Mouse (Mus musculus) MEL (cell line): ENCODE measurements around the gene Nav1. TPM values are rescaled to one million over a fixed set of nuclear protein-coding genes. Genes with fewer than 3 reads are reported as not detected.

Source experiments
- DNase-seq: peaks from one replicate; pipeline ENCODE4 v3.0.0; 2011; ENCODE audit warnings: low read depth, low spot score
- H3K27ac ChIP-seq: 2 replicates; pipeline ENCODE4 v1.5.1; 2012; ENCODE audit warnings: low read depth, mild to moderate bottlenecking, control low read depth, low read length, moderate library complexity; ENCODE audit not compliant: control insufficient read depth
- H3K27me3 ChIP-seq, 2 experiments: fragments of 150-350 bp in 1 of 2; sonication (generic) in 1 of 2; 2 replicates each; pipeline ENCODE4 v1.6.1; 2012; ENCODE audit warnings: low read length in 2 of 2, mild to moderate bottlenecking in 2 of 2, improper control_type of control experiment in 1 of 2, moderate library complexity in 1 of 2; ENCODE audit not compliant: insufficient read depth in 2 of 2, control insufficient read depth in 1 of 2
- H3K36me3 ChIP-seq, 2 experiments: 2 replicates each; pipeline ENCODE4 v1.6.1; 2012 to 2014; ENCODE audit warnings: low read length in 2 of 2, improper control_type of control experiment in 1 of 2, inconsistent platforms in 1 of 2, mild to moderate bottlenecking in 1 of 2; ENCODE audit not compliant: insufficient read depth in 2 of 2, control insufficient read depth in 1 of 2
- H3K4me1 ChIP-seq, 2 experiments: fragments of 150-350 bp in 1 of 2; sonication (generic) in 1 of 2; 2 replicates each; pipeline ENCODE4 v1.6.1; 2012; ENCODE audit warnings: low read length in 2 of 2, improper control_type of control experiment in 1 of 2, mild to moderate bottlenecking in 1 of 2; ENCODE audit not compliant: insufficient read depth in 2 of 2, control insufficient read depth in 1 of 2
- H3K4me3 ChIP-seq, 2 experiments: fragments of 150-350 bp in 1 of 2; sonication (generic) in 1 of 2; 2 replicates each; pipeline ENCODE4 v1.5.1; 2012; ENCODE audit warnings: low read depth in 2 of 2, low read length in 2 of 2, mild to moderate bottlenecking in 2 of 2, moderate library complexity in 2 of 2, control low read depth in 1 of 2, improper control_type of control experiment in 1 of 2; ENCODE audit not compliant: control insufficient read depth in 1 of 2, insufficient read depth in 1 of 2
- H3K79me2 ChIP-seq: 2 replicates; pipeline ENCODE4 v1.6.1; 2012; ENCODE audit warnings: mild to moderate bottlenecking, low read length, moderate library complexity; ENCODE audit not compliant: control insufficient read depth, poor library complexity, insufficient read depth
- H3K9ac ChIP-seq: 2 replicates; pipeline ENCODE4 v1.6.1; 2012; ENCODE audit warnings: low read depth, mild to moderate bottlenecking, control low read depth, low read length, moderate library complexity; ENCODE audit not compliant: control insufficient read depth, poor library complexity, severe bottlenecking
- H3K9me3 ChIP-seq: fragments of 150-350 bp; sonication (generic); replicated peaks from 2 replicates; pipeline ENCODE4 v1.6.1; 2012; ENCODE audit warnings: mild to moderate bottlenecking, low read length, improper control_type of control experiment, moderate library complexity; ENCODE audit not compliant: insufficient read depth
- CTCF ChIP-seq, 3 experiments: IDR thresholded peaks in 2 of 3; conservative IDR thresholded peaks in 1 of 3; 2 replicates each; pipeline ENCODE4 v1.5.1; 2011 to 2012; ENCODE audit warnings: low read length in 3 of 3, low read depth in 2 of 3, mild to moderate bottlenecking in 2 of 3, improper control_type of control experiment in 1 of 3, inconsistent platforms in 1 of 3, mixed read lengths in 1 of 3, moderate library complexity in 1 of 3; ENCODE audit not compliant: control insufficient read depth in 1 of 3, insufficient read depth in 1 of 3, poor library complexity in 1 of 3, severe bottlenecking in 1 of 3
- GABPA ChIP-seq: IDR thresholded peaks from 2 replicates; pipeline ENCODE4 v1.6.1; 2012; ENCODE audit warnings: low read depth, mild to moderate bottlenecking, inconsistent platforms, low read length, improper control_type of control experiment, moderate library complexity
- HCFC1 ChIP-seq: IDR thresholded peaks from 2 replicates; pipeline ENCODE4 v1.6.1; 2012; ENCODE audit warnings: low read depth, mild to moderate bottlenecking, inconsistent platforms, low read length, improper control_type of control experiment, moderate library complexity
- MAFK ChIP-seq: IDR thresholded peaks from 2 replicates; pipeline ENCODE4 v1.6.1; 2011; ENCODE audit warnings: low read depth, mild to moderate bottlenecking, low read length, improper control_type of control experiment, borderline replicate concordance
- MAX ChIP-seq: IDR thresholded peaks from 2 replicates; pipeline ENCODE4 v1.6.1; 2011; ENCODE audit warnings: low read length, improper control_type of control experiment
- MAZ ChIP-seq: IDR thresholded peaks from 2 replicates; pipeline ENCODE4 v1.6.1; 2012; ENCODE audit warnings: low read depth, mild to moderate bottlenecking, inconsistent platforms, low read length, improper control_type of control experiment
- MEF2A ChIP-seq: IDR thresholded peaks from 2 replicates; pipeline ENCODE4 v1.6.1; 2014; ENCODE audit warnings: low read depth, mild to moderate bottlenecking, inconsistent platforms, low read length, improper control_type of control experiment; ENCODE audit not compliant: poor library complexity, insufficient replicate concordance, severe bottlenecking; ENCODE audit errors: extremely low read depth
- MXI1 ChIP-seq: IDR thresholded peaks from 2 replicates; pipeline ENCODE4 v1.6.1; 2011; ENCODE audit warnings: mild to moderate bottlenecking, low read depth, low read length, improper control_type of control experiment
- MYC ChIP-seq: IDR thresholded peaks from 2 replicates; pipeline ENCODE4 v1.6.1; 2011; ENCODE audit warnings: low read depth, mild to moderate bottlenecking, low read length, improper control_type of control experiment, moderate library complexity
- NELFE ChIP-seq: IDR thresholded peaks from 2 replicates; pipeline ENCODE4 v1.6.1; 2011; ENCODE audit warnings: low read depth, low read length, improper control_type of control experiment
- NRF1 ChIP-seq: IDR thresholded peaks from 2 replicates; pipeline ENCODE4 v1.6.1; 2014; ENCODE audit warnings: low read depth, mild to moderate bottlenecking, inconsistent platforms, low read length, improper control_type of control experiment, moderate library complexity; ENCODE audit not compliant: poor library complexity, insufficient read depth, severe bottlenecking
- RAD21 ChIP-seq: IDR thresholded peaks from 2 replicates; pipeline ENCODE4 v1.6.1; 2011; ENCODE audit warnings: mild to moderate bottlenecking, low read depth, low read length, improper control_type of control experiment
- TCF12 ChIP-seq: IDR thresholded peaks from 2 replicates; pipeline ENCODE4 v1.6.1; 2014; ENCODE audit warnings: low read depth, mild to moderate bottlenecking, inconsistent platforms, low read length, improper control_type of control experiment, moderate library complexity
- UBTF ChIP-seq: IDR thresholded peaks from 2 replicates; pipeline ENCODE4 v1.6.1; 2012; ENCODE audit warnings: low read depth, mild to moderate bottlenecking, inconsistent platforms, low read length, improper control_type of control experiment, moderate library complexity, borderline replicate concordance; ENCODE audit not compliant: insufficient read depth
- USF1 ChIP-seq: IDR thresholded peaks from 2 replicates; pipeline ENCODE4 v1.6.1; 2014; ENCODE audit warnings: low read depth, mild to moderate bottlenecking, inconsistent platforms, low read length, improper control_type of control experiment, moderate library complexity
- USF2 ChIP-seq, 2 experiments: IDR thresholded peaks; 2 replicates each; pipeline ENCODE4 v1.6.1; 2011 to 2012; ENCODE audit warnings: improper control_type of control experiment in 2 of 2, low read length in 2 of 2, borderline replicate concordance in 1 of 2, inconsistent platforms in 1 of 2, low read depth in 1 of 2, mild to moderate bottlenecking in 1 of 2; ENCODE audit not compliant: insufficient read depth in 1 of 2
- ZC3H11A ChIP-seq: IDR thresholded peaks from 2 replicates; pipeline ENCODE4 v1.6.1; 2012; ENCODE audit warnings: low read depth, mild to moderate bottlenecking, inconsistent platforms, low read length, improper control_type of control experiment
- ZMIZ1 ChIP-seq: IDR thresholded peaks from 2 replicates; pipeline ENCODE4 v1.6.1; 2012; ENCODE audit warnings: low read depth, mild to moderate bottlenecking, inconsistent platforms, low read length, improper control_type of control experiment, moderate library complexity
- ZNF384 ChIP-seq: IDR thresholded peaks from 2 replicates; pipeline ENCODE4 v1.6.1; 2012; ENCODE audit warnings: low read depth, mild to moderate bottlenecking, inconsistent platforms, low read length, improper control_type of control experiment
- polyA plus RNA-seq, 2 experiments: library from polyadenylated mRNA; stranded (reverse) in 1 of 2; unstranded in 1 of 2; fragments of >175 nt in 1 of 2; fragments of >200 nt in 1 of 2; gene quantifications; 2 replicates each; pipeline versions ENCODE4 v1.2.1 to v1.2.4; 2012; ENCODE audit warnings: low replicate concordance in 2 of 2, low read depth in 1 of 2; ENCODE audit not compliant: insufficient read length in 2 of 2, insufficient read depth in 1 of 2, missing spikeins in 1 of 2
- total RNA-seq: library from RNA; depleted of rRNA; stranded (reverse); fragments of 300-350 nt; gene quantifications from 2 replicates; pipeline ENCODE4 v1.2.3, GENCODE M21; 2012

The Nav1 gene
- total and polyA plus RNA-seq, 3 experiments, result 0.89 to 9.6 TPM; not detected in 1

GRCm38 (mm10) chr1:135584587-135585541, 22.2 kb downstream of the Nav1 start:
- H3K4me3 ChIP-seq, result no peak overlapping the region
- H3K27ac ChIP-seq, result no peak overlapping the region
- no peaks in the 10 kb centered on the region for H3K9me3 ChIP-seq
- H3K36me3 ChIP-seq, result no peaks in the 10 kb centered on the region
- H3K27me3 ChIP-seq, result no peaks in the 10 kb centered on the region
- no peak overlapping the region for H3K9ac ChIP-seq
- DNase-seq, result no peak
- H3K79me2 ChIP-seq, result no peaks in the 10 kb centered on the region
- H3K4me1 ChIP-seq, result peaks cover 0 to 2% of the 10 kb centered on the region in 2 experiments; a peak in 2 of 4 replicates
- TF ChIP-seq UBTF (no peak), CTCF (IDR thresholded peaks at IDR 0.05 in 2 of 3, conservative IDR thresholded peaks at IDR 0.05 in 1 of 3; ENCODE audit: control insufficient read depth in 1 of 3, insufficient read depth in 1 of 3, low read depth in 2 of 3, low read length in 3 of 3, poor library complexity in 1 of 3, severe bottlenecking in 1 of 3) (no peak), ZMIZ1 (no peak), TCF12 (no peak), MEF2A (no peak), GABPA (no peak), ZC3H11A (no peak), MAZ (no peak), USF2 (IDR thresholded peaks at IDR 0.05; ENCODE audit: borderline replicate concordance in 1 of 2, insufficient read depth in 1 of 2, low read depth in 1 of 2, low read length in 2 of 2) (no peak), USF1 (no peak), MAX (no peak), MYC (no peak), HCFC1 (no peak), RAD21 (no peak), NELFE (no peak), NRF1 (no peak), MXI1 (no peak), MAFK (no peak), ZNF384 (no peak)
